Mouse (Mus musculus) urinary bladder, postnatal 10 days (tissue): ENCODE measurements around the gene Myo15b.

Experiments used
- DNase-seq: peaks from one replicate; pipeline ENCODE4 v3.0.0; 2022; ENCODE audit warnings: low spot score

Gene Myo15b

DNA sequence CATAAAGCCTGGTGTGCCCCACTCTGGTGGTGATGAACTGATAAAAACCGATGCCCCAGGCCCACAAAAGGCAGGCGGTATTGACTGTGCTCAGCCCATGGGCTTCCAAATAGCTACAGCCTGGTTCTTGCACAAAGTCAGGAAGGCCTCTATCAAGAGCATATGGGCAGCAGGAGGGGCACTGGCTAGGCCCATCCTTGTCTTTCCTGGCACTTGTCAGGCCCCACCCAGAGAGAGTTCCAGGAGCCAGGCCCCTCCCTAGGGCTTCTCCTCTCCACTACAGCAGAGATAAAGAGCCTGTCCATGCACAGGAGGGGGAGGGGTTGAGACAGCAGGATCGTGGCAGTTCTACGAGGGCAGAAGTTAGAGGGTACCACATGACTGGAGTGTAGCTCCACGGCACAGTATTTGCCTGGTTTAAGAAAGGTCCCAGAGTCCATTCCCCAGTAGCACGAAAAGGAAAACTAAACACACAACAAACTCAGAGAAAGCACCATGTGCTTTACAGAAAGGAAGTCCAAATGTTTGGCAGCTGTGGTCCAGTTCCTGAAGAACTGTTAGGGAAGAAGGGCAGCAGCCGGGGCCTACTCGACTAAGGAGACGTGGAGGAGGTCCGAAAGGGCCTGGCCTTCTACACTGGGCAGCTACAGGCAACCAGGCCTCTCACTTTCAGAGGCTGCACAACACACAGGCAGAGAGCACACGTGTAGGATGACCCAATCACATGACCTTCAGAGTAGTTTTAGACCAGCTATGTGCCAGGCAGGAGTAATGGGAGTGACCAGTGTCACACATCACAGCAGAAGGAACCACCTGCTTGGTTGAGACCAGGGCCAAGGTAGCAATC lies 45.4 kb downstream of the Myo15b start:
- no peak for DNase-seq

- DNase-seq: no peak
Observed at GRCm38 (mm10) chr11:115904231-115904955, 46.2 kb downstream of the Myo15b start.

DNA sequence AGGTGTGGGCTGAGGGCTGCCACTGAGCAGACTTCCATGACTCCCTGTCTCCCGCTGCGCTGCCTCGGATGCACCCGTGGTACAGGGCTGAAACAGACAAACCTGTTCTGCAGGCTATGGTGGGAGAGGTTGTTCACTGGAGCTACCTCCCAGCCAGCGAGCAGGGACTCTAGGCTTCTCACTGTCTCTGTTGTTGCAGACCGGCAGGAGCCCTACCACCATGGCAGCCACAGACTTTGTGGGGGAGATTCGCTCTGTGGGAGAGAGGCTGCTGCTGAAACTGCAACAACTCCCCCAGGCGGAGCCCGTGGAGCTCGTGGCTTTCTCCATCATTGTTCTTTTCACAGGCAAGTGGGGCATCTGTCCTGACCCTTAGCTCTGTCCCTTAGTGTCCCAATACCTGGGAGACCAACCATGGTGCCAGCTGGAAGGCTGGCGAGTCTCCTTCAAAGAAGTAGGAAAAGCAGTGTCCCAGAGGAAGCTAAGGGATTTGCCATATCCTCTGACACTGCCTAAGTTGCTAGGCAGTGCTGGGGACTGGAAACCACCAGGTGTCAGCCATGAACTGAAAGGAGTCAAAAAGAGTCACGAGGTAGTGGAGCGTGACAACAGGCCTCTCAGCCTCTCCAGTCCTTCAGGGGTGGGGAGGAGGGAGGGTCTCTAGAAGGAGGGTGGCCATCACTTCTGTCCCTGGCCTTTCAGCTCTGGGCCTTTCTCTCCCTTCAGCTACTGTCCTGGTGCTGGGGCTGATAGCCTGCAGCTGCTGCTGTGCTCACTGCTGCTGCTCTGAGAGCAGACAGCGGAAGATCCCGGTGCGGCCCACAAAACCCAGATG lies 47.0 kb downstream of the Myo15b start:
- DNase-seq: no peak

GRCm38 (mm10) chr11:115906116-115906515 lies 47.9 kb downstream of the Myo15b start:
- no peak for DNase-seq

GRCm38 (mm10) chr11:115906521-115906920 lies 48.3 kb downstream of the Myo15b start:
- no peak for DNase-seq

GRCm38 (mm10) chr11:115911134-115911561 lies 52.9 kb downstream of the Myo15b start:
- DNase-seq: no peak

GRCm38 (mm10) chr11:115911632-115912376 lies 53.6 kb downstream of the Myo15b start, which contains the start of gene Smim6:
TSS of gene Smim6 (plus strand) at chr11:115912017.
- no peak for DNase-seq

DNA sequence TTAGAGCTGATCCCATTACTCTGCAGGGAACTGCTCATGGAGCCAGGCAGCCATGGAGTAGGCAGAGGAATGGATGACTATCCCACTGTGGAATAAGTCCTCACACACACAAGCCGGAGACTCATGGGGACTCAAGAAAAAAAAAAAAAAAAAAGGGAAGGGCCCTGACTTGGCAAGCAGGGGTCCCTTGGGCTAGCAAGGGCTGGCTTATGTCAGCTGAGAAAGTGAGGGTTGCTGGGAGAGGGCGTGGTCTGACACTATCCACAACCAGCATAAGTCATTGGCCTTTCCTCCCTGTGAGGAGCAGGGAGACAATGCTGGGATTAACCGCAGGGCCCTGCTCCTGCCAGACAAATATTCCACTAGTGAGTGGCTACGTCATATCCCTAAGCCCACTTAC lies 58.4 kb downstream of the Myo15b start:
- DNase-seq: no peak

DNA sequence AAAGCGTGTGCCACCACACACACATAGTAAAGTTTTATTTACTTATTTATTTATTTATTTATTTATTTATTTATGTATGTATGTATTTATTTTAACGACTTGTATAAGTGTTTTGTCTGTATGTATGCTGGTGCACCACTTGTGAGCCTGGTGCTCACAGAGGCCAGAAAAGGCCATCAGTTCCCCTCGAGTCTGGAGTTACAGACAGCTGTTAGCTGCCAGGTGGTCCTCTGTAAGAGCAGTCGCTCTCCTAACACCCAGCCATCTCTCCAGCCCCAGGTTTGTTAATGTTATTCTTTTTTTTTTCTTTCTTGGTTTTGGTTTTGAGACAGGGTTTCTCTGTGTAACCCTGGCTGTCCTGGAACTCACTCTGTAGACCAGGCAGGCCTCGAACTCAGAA lies 60.4 kb downstream of the Myo15b start:
- DNase-seq: no peak

GRCm38 (mm10) chr11:115919073-115919472 lies 60.9 kb downstream of the Myo15b start:
- DNase-seq: no peak

DNA sequence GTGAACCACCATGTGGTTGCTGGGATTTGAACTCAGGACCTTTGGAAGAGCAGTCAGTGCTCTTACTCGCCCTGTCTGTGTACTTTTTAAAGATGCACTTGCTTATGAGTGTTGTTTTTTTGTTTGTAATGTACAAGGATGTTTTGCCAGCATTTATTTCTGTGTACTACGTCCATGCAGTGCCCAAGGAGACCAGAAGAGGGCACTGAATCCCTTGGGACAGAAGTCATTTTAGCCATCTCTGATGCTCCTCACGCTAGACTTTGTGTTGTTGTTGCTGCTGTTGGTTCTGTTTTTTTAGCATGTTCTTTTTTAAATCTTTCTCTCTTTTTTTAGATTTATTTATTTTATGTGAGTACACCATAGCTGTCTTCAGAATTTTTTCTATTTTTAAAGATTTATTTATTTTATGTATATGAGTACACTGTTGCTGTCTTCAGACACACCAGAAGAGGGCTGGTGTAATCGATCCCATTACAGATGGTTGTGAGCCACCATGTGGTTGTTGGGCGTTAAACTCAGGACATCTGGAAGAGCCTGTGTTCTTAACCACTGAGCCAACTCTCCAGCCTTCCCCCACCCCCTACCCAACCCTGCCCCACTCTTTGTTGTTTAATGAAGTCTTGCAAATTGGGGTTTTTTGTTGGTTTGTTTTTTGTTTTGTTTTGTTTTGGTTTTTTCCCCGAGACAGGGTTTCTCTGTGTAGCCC lies 62.1 kb downstream of the Myo15b start:
- DNase-seq: no peak

DNA sequence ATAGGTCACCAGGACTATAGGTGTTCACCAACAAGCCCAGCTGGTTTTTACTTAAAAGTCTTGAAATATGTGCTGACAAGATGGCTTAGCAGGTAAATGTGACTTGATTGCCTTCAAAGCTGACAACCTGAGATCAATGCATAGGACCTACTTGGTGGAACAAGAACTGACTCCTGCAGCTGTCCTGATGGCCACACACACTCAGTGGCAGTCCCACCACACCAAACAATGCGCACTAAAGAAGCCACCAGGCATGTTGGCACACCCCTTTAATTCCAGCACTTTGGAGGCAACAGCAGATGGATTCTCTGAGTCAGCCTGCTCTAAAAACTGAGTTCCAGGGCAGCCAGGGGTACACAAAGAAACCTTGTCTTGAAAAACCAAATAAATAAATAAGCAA lies 63.8 kb downstream of the Myo15b start:
- no peak for DNase-seq

- DNase-seq: no peak
Observed at GRCm38 (mm10) chr11:115929031-115929430, 70.8 kb downstream of the Myo15b start.

- DNase-seq: no peak
Observed at GRCm38 (mm10) chr11:115929818-115930217, 71.6 kb downstream of the Myo15b start.

- DNase-seq: no peak
Observed at GRCm38 (mm10) chr11:115931235-115931634, 73.0 kb downstream of the Myo15b start.

GRCm38 (mm10) chr11:115933108-115933746 lies 75.0 kb downstream of the Myo15b start, which contains the start of the genes Sap30bp and Recql5:
TSS of gene Sap30bp (plus strand) at chr11:115933282.
TSS of gene Recql5 (minus strand) at chr11:115933477.
- DNase-seq: peak; percentile 93

DNA sequence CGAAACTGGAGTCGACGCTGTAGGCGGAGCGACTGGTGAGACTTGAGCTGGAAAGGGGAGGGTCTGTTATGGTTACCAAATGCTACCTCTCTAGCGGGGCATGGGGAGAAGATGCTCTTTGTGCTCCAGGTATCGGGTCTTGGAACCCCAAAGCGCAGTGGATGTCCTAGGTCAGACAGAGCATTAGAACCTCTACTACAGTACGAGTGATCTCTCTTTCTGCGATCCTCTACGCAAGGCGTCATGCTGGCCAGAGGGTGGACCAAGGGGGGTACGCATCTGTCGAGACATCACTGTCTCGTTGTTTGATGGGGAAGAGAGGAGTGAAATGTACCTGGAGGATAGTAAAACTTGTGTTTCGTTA lies 75.5 kb downstream of the Myo15b start:
- DNase-seq: no peak

DNA sequence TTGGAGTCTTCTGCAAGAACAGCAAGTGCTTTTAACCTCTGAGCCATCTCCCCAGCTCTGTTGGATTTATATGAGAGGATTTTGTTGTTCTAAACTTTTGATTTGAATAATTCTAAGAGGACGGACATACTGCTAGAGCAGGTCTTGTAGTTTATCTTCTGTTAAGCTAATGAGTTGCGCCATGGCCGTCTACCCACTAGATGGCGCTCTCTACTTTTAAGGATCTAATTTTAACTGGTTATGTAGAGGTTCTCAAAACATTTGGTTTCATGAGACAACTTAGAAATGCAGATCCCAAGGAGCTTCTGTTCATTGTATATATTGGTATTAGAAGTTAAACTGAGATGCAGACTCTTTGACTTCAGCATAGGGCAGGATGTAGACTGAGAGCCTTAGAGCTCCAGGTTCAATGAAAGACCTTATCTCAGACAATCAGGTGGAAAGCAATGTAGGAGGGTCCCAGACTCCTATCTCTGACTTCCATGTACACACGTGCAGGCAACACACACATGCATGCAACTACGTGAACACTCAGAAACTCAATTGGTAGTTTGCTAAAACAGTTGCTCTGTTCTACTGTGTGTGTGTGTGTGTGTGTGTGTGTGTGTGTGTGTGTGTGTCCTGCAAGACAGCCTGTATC lies 81.6 kb downstream of the Myo15b start:
- no peak for DNase-seq

DNA sequence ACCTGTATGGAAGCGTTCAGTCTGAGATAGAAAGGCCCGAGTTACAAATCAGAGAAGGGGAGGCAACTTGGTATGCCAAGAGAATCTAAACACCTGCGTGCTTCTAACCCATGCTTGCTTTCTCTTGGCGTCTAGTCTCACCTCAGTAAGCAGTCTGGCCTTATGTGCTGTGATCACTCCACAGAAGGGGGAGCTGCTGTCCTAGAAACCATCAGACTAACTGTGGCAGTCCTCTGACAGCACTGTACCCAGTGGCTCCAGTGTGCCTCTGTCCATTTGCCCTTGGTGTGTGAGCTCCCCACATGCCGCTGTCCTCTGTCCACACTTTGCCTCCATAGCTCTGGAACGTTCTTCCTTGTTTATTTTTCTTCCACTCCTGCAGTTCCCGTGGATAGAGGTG lies 83.8 kb downstream of the Myo15b start:
- DNase-seq: no peak
